Mouse (Mus musculus): Measurements from ENCODE around the gene Iars2.

DNA sequence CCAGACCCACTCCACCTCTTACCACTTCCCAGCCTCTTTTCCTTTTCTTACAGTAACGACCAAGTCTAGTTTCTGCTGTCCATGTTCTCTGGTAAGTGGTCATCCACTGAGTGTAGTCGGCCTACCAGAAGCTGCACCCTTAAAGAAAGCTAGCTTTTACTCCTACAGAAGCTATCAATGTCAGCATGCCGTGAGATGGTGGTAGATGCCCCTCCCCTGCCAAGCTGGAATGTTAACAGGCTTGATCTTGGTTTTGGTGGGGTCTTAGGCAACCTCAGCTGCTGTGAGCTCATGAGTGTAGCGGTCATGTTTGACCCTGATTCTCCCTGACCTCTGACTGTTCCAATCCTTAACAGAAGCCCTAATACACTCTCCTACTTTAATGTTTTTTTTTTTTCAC is 29.0 kb upstream of the Iars2 start:
- no peak for TF ChIP-seq POLR2A (IDR thresholded peaks at IDR 0.05; ENCODE audit: insufficient read depth, low read depth, low read length)
- TF ChIP-seq CTCF (IDR thresholded peaks at IDR 0.05; ENCODE audit: insufficient read depth, low read depth, low read length): no peak
